Mouse (Mus musculus): ENCODE measurements at regions not wholly inside any gene's neighbourhood (a gene's known extent, or its start where the extent isn't known, plus 50 kb on each side); places are given as distances from the start of the nearest gene placed in this dataset.

DNA sequence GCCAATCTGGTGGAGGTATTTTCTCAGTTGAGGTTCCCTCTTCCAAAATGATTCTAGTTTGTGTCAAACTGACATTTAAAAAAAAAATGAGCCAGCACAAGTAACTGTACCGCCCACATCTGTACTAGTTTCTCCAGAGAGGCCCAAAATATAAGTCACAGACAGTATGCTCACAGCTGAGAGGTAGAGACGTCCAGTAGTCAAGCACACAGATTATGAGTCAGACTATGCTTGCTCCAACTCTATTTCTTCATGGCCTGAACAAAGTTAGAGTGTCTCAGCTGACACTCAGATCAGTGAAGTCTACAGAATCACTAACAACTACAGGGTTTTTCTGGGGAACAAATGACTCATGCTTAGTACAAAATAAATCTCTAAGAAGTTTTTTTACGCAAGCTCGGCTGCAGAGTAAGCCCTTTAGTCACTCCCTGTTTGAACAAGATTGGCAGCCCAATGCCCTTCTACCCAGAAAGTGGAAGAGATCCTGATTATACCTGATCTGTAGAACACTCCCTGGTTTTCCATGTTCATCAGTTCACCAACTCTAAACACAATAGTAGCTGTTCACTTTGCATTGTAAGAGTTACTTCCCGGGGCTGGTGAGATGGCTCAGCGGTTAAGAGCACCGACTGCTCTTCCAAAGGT is 70.7 kb downstream of the Cartpt start:
- TF ChIP-seq CTCF (IDR thresholded peaks at IDR 0.05; ENCODE audit: insufficient read depth, low read depth, low read length) (no peak), POLR2A (IDR thresholded peaks at IDR 0.05; ENCODE audit: insufficient read depth, low read depth, low read length) (no peak)

Data from olfactory bulb, adult 2 months (tissue).